Mouse (Mus musculus): ENCODE measurements around the gene Ikzf2.

The Ikzf2 gene

GRCm38 (mm10) chr1:69687076-69687991 lies at the start of gene Ikzf2:
Gene Ikzf2 (minus strand): TSS chr1:69687245.
- DNase-seq (ENCODE audit: low spot score) = peak; percentile 85

- peak; percentile 9 for DNase-seq (ENCODE audit: low spot score)
Observed at GRCm38 (mm10) chr1:69729729-69730128, 42.7 kb upstream of the Ikzf2 start.

- DNase-seq (ENCODE audit: low spot score) = peak; percentile 75
Observed at GRCm38 (mm10) chr1:69729031-69729679, 42.1 kb upstream of the Ikzf2 start.

- DNase-seq (ENCODE audit: low spot score) = peak; percentile 37
Observed at GRCm38 (mm10) chr1:69727968-69728367, 40.9 kb upstream of the Ikzf2 start.

- no peak for DNase-seq (ENCODE audit: low spot score)
Observed at GRCm38 (mm10) chr1:69717107-69717506, 30.1 kb upstream of the Ikzf2 start.

GRCm38 (mm10) chr1:69708571-69708970 lies 21.5 kb upstream of the Ikzf2 start:
- DNase-seq (ENCODE audit: low spot score) = no peak

- DNase-seq (ENCODE audit: low spot score) = no peak
Observed at GRCm38 (mm10) chr1:69703506-69704156, 16.6 kb upstream of the Ikzf2 start.

GRCm38 (mm10) chr1:69691946-69692345 lies 4.9 kb upstream of the Ikzf2 start:
- DNase-seq (ENCODE audit: low spot score) = no peak

- DNase-seq (ENCODE audit: low spot score) = peak; percentile 92
Observed at GRCm38 (mm10) chr1:69688961-69689360, 1.9 kb upstream of the Ikzf2 start.

GRCm38 (mm10) chr1:69688118-69688517 lies 1.1 kb upstream of the Ikzf2 start:
- peak; percentile 32 for DNase-seq (ENCODE audit: low spot score)

- DNase-seq (ENCODE audit: low spot score) = no peak
Observed at GRCm38 (mm10) chr1:69686741-69687075, 337 bp downstream of the Ikzf2 start.

- peak; percentile 48 for DNase-seq (ENCODE audit: low spot score)
Observed at GRCm38 (mm10) chr1:69685890-69686490, 1.1 kb downstream of the Ikzf2 start.

GRCm38 (mm10) chr1:69685049-69685889 lies 1.8 kb downstream of the Ikzf2 start:
- peak; percentile 37 for DNase-seq (ENCODE audit: low spot score)

- DNase-seq (ENCODE audit: low spot score) = peak; percentile 7
Observed at GRCm38 (mm10) chr1:69684280-69685040, 2.6 kb downstream of the Ikzf2 start.

- DNase-seq (ENCODE audit: low spot score) = no peak
Observed at GRCm38 (mm10) chr1:69683851-69684250, 3.2 kb downstream of the Ikzf2 start.

- no peak for DNase-seq (ENCODE audit: low spot score)
Observed at GRCm38 (mm10) chr1:69683058-69683457, 4.0 kb downstream of the Ikzf2 start.

GRCm38 (mm10) chr1:69682261-69682660 lies 4.8 kb downstream of the Ikzf2 start:
- no peak for DNase-seq (ENCODE audit: low spot score)

- no peak for DNase-seq (ENCODE audit: low spot score)
Observed at GRCm38 (mm10) chr1:69681003-69681402, 6.0 kb downstream of the Ikzf2 start.

- no peak for DNase-seq (ENCODE audit: low spot score)
Observed at GRCm38 (mm10) chr1:69680501-69680900, 6.5 kb downstream of the Ikzf2 start.

- no peak for DNase-seq (ENCODE audit: low spot score)
Observed at GRCm38 (mm10) chr1:69669897-69670404, 17.1 kb downstream of the Ikzf2 start.

Data from embryo, embryonic 10.5 days (tissue).